Mouse (Mus musculus): Measurements from ENCODE around the gene Tomm6.
"Not testable (repeated sequence)": the region's sequence is repeated elsewhere in the genome, so short reads cannot be mapped to it uniquely, and the experiment has no call there.

The Tomm6 gene

GRCm38 (mm10) chr17:47694503-47695336, 6.5 kb upstream of the Tomm6 start, which contains the start of gene Prickle4:
Gene Prickle4, minus strand, starts transcription at chr17:47694736.
- peak; percentile 97 for DNase-seq

DNA sequence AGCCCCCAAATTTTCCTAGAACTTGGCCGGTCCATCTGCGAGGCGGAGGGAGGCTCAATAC, 6.1 kb upstream of the Tomm6 start, which contains the start of gene Gm21981:
Gm21981 (minus strand) TSS at position 14 of the 61 bp plus-strand sequence.
- DNase-seq = no peak

- DNase-seq = peak; percentile 54
Measured at GRCm38 (mm10) chr17:47693671-47694441, 5.7 kb upstream of the Tomm6 start.

DNA sequence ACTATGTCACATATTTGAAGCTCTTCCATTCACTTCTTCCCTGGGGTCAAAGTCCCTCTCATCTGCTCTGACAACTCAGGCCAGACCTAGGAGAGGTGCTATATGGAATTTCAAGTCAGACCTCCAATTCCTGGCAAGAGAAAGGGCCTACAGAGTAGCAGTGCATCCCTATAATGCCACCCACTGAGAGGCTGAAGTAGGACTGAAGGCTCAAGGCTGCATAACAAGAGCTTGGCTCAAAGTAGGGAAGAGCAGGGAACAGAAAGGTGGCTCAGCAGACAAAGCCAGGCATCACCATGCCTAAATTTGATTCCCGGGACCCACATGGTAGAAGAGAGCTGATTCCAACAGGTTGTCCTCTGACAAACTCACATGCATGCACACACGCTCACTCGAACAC, 3.5 kb upstream of the Tomm6 start:
- DNase-seq = no peak

DNA sequence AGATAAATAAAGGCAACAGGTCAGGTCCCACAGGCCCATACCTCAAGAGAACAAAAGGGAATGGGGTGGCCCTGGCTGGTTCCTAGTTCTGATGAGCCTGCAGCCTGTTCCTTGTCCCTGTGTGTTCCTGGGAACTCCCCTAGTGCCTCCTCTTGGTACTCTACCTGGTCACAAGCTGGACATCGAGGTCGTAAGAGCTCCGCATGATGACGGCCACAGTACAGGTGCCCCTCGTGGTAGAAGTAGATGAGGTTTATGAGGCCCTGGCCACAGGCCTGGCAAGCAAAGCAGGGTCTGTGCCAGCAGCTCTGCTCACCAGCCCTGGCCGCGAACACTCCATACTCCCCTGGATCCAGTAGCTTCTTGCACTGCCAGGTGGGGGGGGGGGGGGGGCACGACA, 1.7 kb upstream of the Tomm6 start:
- DNase-seq = peak; percentile 51

GRCm38 (mm10) chr17:47688608-47689575, 706 bp upstream of the Tomm6 start, which contains the start of gene Frs3:
Gene Frs3, plus strand, starts transcription at chr17:47689030.
- DNase-seq = peak; percentile 78

DNA sequence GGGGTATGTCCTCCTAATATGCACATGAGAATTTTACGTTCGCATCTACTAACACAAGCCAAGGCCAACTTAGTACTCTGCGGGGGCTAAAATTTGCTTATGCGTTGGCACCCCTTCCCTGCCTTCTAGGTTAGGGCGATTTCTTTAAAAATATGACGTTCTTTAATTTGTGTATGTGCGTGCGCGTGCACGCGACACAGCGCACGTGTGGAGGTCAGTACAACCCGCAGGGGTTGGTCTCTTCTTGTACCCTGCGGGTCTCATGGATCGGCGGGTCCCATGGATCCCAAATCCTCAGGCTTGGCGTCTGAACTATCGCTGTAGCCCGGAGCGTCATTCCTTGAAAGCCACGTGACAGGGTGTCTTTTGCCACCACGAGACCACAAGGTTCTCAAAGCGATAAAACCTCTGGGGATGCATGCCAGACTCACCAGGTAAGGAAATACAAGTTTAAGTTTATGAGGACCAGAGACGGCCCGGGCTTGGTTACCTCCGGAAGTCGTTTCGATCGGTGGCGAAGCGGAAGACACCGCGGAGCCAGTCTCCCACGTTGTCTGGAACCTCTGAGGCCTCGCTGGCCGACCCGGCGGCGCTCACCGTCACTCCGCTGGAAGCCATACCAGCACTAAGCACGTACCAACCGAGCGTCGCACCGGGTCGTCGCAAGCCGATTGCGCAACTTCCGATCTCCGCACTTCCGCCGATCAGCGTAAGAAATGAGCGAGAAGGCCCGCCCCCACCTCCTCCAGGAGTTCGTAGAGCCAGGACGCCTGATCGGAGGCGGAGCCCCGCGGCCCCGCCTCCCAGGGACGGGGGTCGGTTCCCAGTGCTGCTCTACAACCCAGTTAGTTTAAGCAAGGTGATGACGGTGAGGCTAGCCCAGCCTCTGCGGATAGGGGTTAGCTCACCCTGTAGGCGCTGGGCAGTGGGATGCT, 510 bp downstream of the Tomm6 start:
- DNase-seq = peak; percentile 93

GRCm38 (mm10) chr17:47682836-47683235, 5.3 kb downstream of the Tomm6 start:
- no peak for DNase-seq

DNA sequence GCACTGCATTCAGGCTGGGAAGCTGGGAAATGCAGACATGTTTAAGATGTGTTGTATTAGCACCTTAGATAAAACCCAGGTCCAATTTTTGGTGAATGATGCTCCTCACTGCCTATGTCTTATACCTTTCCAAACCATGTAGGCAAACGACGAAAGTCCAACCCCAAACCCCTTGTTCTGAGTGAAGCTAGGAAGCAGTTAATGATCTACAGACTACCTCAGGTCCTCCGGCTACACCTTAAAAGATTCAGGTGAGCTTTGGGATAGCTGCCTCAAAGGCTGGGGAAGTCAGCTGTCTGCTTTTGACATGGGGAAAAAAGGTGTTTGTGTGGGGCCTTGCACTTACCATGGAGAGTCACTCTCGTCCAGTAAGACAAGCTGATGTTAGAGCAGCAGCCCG, 9.5 kb downstream of the Tomm6 start:
- no peak for DNase-seq

DNA sequence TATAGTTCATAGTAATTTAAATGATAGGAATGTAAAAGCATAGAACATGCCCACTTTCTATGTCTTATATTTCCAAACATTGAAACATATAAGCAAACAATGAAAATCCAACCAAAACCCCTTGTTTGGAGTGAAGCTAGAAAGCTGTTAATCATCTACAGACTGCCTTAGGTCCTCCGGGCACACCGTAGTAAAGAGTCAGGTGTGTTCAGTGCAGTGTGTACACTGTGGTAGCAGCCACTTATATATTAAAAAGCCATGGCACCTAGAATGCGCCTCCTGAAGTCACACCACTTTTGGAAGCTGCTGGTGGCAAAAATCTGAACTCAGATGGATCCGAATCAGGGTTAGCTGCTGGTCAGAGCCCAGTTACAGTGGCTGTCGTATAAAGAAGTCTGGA, 9.9 kb downstream of the Tomm6 start:
- DNase-seq = no peak

DNA sequence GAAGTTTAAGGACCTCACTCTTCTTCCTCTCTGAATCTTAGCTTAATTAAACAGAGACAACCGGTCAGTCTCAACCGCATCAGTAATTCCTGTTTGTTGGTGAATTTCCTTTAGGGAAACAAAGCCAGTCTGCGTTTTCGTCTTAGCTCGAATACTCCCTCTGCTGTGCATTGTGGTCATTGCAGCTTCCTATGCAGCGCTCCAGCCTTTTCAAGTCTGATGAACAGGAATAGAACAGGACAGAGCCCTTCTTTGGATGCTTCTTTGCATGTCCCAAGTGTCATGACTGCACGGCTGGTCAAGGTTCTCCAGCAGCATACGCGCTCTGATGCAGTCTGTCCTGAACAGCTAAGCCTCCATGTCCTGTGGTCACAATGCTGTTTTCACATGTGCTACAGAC, 11.6 kb downstream of the Tomm6 start:
- DNase-seq = peak; percentile 75

- DNase-seq = peak; percentile 14
Measured at GRCm38 (mm10) chr17:47672311-47673111, 15.7 kb downstream of the Tomm6 start.

DNA sequence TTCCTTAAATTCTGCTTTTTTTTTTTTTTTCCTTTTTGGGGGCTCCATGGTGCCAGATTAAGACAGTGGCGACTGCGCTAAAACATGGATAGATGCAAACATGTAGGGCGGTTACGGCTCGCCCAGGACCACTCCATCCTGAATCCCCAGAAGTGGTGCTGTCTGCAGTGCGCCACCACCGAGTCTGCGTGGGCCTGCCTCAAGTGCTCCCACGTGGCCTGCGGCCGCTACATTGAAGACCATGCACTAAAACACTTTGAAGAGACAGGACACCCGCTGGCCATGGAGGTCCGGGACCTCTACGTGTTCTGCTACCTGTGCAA, 16.2 kb downstream of the Tomm6 start:
- no peak for DNase-seq

- DNase-seq = no peak
Measured at GRCm38 (mm10) chr17:47669166-47669565, 19.0 kb downstream of the Tomm6 start.

GRCm38 (mm10) chr17:47664474-47664873, 23.7 kb downstream of the Tomm6 start:
- DNase-seq = no peak

DNA sequence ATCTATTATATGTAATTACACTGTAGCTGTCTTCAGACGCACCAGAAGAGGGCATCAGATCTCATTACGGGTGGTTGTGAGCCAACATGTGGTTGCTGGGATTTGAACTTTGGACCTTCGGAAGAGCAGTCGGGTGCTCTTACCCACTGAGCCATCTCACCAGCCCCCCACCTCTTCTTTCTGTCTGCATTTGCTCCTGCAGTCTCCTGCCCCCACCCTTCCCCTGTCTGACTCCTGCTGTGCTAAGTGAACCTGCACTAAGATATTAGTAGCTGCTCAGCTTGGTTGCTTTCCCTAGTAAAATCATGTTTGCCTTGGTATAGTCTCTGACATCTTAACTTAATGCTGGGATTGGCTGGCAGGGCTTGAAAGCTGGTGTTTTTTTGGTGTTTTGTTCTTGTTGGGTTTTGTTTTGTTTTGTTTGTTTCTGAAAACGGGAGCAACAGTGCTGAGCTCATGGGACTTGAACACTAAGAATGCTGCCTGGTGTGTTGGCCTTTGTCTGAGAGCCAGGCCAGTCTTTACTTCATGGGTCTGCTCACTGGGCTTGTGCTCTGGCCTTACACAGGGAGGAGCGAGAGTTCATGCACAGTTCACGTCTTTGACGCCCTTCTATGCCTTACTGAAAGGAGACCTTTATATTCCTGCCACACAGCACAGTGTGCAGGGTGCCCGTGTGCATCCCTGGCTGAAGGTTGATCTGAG, 25.0 kb downstream of the Tomm6 start:
- no peak for DNase-seq

DNA sequence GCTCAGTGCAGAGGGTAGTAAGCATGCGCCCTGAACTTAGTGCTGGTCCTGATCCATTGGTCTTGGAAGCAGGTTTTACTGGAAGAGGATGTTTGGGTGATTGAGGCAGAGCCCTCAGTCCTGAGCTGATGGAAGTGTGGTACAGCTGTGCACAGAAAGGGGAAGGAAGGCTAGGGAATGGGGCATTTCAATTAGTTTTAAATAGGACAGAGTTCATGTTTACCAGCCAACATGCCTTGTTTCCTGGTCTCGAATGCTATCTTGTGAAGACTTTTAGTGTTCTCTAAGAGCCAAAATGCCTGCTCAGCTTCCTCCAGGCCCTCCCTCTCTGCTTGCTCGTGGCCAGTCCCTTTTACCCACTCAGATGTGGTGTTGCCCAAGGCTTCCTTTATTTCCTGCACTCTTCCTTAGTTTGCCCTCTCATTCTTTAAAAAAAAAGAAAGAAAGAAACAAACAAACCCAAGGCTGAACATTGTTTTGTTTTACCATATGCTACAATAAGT, 29.4 kb downstream of the Tomm6 start:
- no peak for DNase-seq

DNA sequence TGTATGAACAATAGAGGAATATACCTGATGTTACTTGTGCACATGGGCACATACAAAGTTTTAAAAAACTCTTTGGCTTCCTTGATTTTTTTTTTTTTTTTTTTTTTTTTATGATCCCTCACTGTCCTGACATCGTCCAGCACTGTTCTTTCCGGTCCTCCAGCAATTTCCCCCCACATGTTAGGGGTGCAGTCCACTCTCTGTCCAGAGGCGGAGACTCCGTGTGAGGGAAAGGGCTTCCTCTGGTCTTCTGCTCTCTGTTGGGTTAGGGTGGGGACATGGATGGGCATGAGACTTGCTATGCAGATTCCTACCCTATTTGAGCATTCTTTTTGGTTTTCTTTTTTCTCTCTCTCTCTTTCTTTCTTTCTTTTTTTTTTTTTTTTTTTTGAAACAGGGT, 30.3 kb downstream of the Tomm6 start:
- no peak for DNase-seq

- no peak for DNase-seq
Measured at GRCm38 (mm10) chr17:47655697-47656096, 32.5 kb downstream of the Tomm6 start.

DNA sequence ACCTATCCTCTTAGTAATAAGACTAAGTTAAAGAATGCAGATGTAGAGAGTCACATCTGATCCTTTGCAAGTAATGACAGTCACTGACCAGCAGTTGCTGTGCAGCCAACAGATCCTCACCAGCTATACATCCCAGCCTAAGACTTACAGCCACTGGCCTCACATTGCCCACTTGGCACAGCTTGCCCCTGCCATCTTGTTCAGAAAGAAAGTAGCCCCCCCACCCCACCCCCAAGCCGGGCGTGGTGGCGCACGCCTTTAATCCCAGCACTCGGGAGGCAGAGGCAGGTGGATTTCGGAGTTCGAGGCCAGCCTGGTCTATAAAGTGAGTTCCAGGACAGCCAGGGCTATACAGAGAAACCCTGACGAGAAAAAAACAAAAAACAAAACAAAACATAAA, 33.8 kb downstream of the Tomm6 start:
- not testable (repeated sequence) for DNase-seq

DNA sequence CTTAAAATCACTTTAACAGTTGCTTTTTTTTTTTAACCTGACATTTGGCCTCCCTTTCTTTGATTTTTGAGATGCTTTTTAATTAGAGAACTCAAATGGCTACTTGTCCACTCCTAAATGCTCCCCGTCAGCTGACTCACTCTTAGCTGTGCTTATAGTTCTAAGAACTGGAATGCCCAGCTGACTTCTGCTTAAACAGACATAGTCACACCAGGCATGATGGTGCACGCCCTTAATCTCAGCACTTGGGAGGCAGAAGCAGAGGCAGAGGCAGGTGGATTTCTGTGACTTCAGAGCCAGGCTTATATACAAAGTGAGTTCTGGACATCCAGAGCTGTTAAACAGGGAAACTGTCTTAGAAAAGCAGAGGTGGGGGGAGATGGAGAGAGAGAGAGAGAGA, 36.2 kb downstream of the Tomm6 start:
- no peak for DNase-seq

Measured in cerebellum, adult 9-10 months (tissue).